Mouse (Mus musculus) CD4-positive, CD25-positive, alpha-beta regulatory T cell, adult 2 months (primary cell): ENCODE results near the gene Rad51b.

Experiments used
- DNase-seq: peaks from one replicate; pipeline ENCODE4 v3.0.0-alpha.2; 2012; ENCODE audit warnings: low read depth, low spot score

Gene Rad51b

GRCm38 (mm10) chr12:79796823-79797821 lies 500.0 kb downstream of the Rad51b start:
- DNase-seq: peak; percentile 48

GRCm38 (mm10) chr12:79798488-79798887 lies 501.4 kb downstream of the Rad51b start:
- peak; percentile 22 for DNase-seq

- no peak for DNase-seq
Measured at GRCm38 (mm10) chr12:79799370-79799769, 502.3 kb downstream of the Rad51b start.

- peak; percentile 34 for DNase-seq
Measured at GRCm38 (mm10) chr12:79803670-79804069, 506.6 kb downstream of the Rad51b start.

- no peak for DNase-seq
Measured at GRCm38 (mm10) chr12:79804776-79805524, 507.9 kb downstream of the Rad51b start.

GRCm38 (mm10) chr12:79806990-79807389 lies 509.9 kb downstream of the Rad51b start:
- DNase-seq: no peak

- DNase-seq: no peak
Measured at GRCm38 (mm10) chr12:79807410-79807847, 510.3 kb downstream of the Rad51b start.

DNA sequence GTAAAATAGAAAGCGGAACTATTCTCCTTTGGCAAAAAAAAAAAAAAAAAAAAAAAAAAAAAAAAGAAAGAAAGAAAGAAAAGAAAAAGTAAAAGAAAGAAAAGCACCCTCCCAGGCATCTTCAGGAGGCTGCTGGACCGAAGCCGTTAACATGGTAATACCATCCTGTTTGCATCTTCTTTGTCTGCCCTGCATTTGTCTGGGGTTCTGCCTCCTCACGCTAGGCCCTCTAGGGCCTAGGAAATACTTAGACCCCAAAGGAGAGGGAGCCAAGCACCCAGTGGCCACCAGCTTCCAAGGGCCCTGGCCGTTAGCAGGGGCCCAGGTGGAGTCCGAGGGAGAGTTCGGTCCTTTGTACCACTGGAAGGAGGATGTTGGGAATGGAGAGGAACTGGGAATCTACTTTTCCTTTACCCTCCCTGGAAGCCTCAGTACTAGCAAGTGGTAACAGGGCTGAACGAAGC lies 510.9 kb downstream of the Rad51b start:
- no peak for DNase-seq

- DNase-seq: no peak
Measured at GRCm38 (mm10) chr12:79808426-79809398, 511.6 kb downstream of the Rad51b start.

DNA sequence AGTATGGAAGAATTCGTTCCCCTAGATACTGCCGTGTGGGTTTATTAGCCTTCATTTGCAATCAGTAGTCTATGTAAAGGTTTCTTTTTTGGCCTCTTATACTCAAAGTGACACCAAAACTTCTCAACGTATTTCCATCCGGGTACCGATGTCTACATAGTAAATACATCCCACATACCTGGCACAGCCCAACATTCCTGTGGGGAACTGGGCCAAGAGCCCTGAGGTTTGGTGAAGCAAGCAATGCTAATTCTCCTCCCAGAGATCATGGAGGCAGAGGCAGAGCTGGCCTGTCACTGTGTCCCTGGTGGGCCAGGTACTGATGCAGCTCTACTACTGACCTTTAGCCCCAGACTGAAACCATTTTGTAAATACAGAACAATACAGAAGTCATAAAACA lies 512.4 kb downstream of the Rad51b start:
- no peak for DNase-seq

- no peak for DNase-seq
Measured at GRCm38 (mm10) chr12:79812422-79812821, 515.3 kb downstream of the Rad51b start.

GRCm38 (mm10) chr12:79812838-79813563 lies 515.9 kb downstream of the Rad51b start:
- no peak for DNase-seq

GRCm38 (mm10) chr12:79813566-79814305 lies 516.7 kb downstream of the Rad51b start:
- no peak for DNase-seq

DNA sequence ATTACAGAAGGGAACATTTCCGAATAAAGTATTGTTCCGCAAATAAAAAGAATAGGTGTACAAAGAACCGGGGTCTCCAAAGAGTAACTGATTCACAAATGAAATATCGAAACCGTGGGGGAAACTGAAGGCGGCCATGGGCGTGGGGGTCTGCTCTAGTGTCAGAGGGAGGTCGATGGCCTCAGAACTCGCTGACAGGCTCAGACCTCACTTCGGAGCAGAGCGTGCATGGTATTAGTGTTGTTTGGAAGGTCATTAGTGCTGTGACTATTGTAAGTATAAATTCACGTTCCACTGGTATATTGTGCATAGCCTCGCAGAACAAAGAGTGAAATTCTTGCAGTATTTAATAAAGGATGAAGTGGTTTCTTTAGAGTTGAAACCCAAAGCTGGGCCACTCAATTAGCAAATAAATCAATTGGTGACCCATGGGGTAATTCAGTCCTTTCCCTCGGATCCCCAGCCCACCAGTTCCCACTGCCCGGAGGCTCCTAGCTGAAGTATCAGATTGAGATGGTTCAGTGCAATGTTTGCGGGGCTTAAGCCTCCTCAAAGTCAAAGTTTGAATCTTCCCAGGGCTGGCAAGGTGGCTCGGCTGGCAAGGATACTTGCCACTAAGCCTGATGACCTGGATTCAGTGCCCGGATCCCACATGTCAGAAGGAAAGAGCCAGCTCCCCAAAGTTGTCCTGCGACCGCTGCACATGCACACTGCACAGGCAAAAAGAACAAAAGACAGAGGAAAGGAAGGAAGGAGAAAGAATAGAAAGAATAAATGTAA lies 517.4 kb downstream of the Rad51b start:
- no peak for DNase-seq

DNA sequence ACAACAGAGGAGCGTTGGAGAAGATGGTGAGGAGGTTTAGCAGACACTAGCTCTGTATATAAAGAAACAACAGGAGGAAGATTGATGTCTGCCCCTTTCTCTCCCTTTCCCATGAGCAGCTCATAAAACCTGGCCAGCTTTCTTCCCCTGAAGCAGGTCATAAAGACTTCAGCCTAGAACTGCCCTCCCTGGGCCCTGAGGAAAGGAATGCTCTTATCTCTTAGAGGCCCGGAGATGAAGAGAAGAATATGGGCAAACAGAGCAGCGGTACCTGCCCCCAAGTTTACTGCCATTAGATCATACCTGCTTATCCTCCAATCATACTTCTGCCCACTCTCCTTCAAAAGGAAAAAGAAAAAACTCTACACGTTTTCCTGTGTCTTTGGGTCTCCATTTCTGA lies 519.2 kb downstream of the Rad51b start:
- no peak for DNase-seq

- no peak for DNase-seq
Measured at GRCm38 (mm10) chr12:79820228-79820958, 523.3 kb downstream of the Rad51b start.

GRCm38 (mm10) chr12:79821901-79822300 lies 524.8 kb downstream of the Rad51b start:
- DNase-seq: no peak

GRCm38 (mm10) chr12:79822401-79822800 lies 525.3 kb downstream of the Rad51b start:
- DNase-seq: no peak
